Mouse (Mus musculus): ENCODE measurements around the gene Pctp.

- no peak for TF ChIP-seq CTCF (IDR thresholded peaks at IDR 0.05; ENCODE audit: borderline replicate concordance, extremely low read depth, insufficient read depth, insufficient read length)
- TF ChIP-seq POLR2A (IDR thresholded peaks at IDR 0.05; ENCODE audit: borderline replicate concordance, extremely low read depth, insufficient read depth, insufficient read length, poor library complexity, severe bottlenecking), result no peak
These were observed 32.8 kb upstream of the Pctp start for GRCm38 (mm10) chr11:90035532-90035931.
